Mouse (Mus musculus) B cell, adult 2 months (primary cell): Measurements from ENCODE around the gene 4921517D22Rik.

ENCODE experiments used
- DNase-seq, 2 experiments: peaks; one replicate each; pipeline ENCODE4 v3.0.0; 2022

4921517D22Rik gene

GRCm38 (mm10) chr13:59689843-59690242 is 4.1 kb downstream of the 4921517D22Rik start:
- no peak for DNase-seq

- DNase-seq = no peak
Observed at GRCm38 (mm10) chr13:59689313-59689712, 4.6 kb downstream of the 4921517D22Rik start.

- DNase-seq = peak; percentile 31 to 33
Observed at GRCm38 (mm10) chr13:59688338-59688770, 5.6 kb downstream of the 4921517D22Rik start.

- DNase-seq = no peak
Observed at GRCm38 (mm10) chr13:59685236-59685635, 8.7 kb downstream of the 4921517D22Rik start.

- no peak for DNase-seq
Observed at GRCm38 (mm10) chr13:59682629-59683028, 11.3 kb downstream of the 4921517D22Rik start.

- DNase-seq = no peak
Observed at GRCm38 (mm10) chr13:59679908-59680307, 14.0 kb downstream of the 4921517D22Rik start.

- no peak for DNase-seq
Observed at GRCm38 (mm10) chr13:59679306-59679705, 14.6 kb downstream of the 4921517D22Rik start.

GRCm38 (mm10) chr13:59676316-59677229 is 17.3 kb downstream of the 4921517D22Rik start:
- peak; percentile 31 to 33 for DNase-seq

- peak; percentile 51 to 59 for DNase-seq
Observed at GRCm38 (mm10) chr13:59675151-59676011, 18.5 kb downstream of the 4921517D22Rik start, which contains the start of gene Golm1. Gene Golm1, minus strand, starts transcription at chr13:59675811.

- peak; percentile 14 to 26 for DNase-seq
Observed at GRCm38 (mm10) chr13:59674761-59675150, 19.2 kb downstream of the 4921517D22Rik start.

- no peak for DNase-seq
Observed at GRCm38 (mm10) chr13:59674215-59674614, 19.7 kb downstream of the 4921517D22Rik start.

GRCm38 (mm10) chr13:59673597-59673996 is 20.3 kb downstream of the 4921517D22Rik start:
- no peak for DNase-seq

GRCm38 (mm10) chr13:59672248-59672647 is 21.7 kb downstream of the 4921517D22Rik start:
- no peak for DNase-seq

GRCm38 (mm10) chr13:59671521-59671920 is 22.4 kb downstream of the 4921517D22Rik start:
- DNase-seq = no peak

- DNase-seq = no peak
Observed at GRCm38 (mm10) chr13:59669946-59670345, 24.0 kb downstream of the 4921517D22Rik start.

GRCm38 (mm10) chr13:59668501-59669093 is 25.3 kb downstream of the 4921517D22Rik start:
- peak; percentile 52 for DNase-seq

- DNase-seq = no peak
Observed at GRCm38 (mm10) chr13:59667763-59668162, 26.1 kb downstream of the 4921517D22Rik start.

- no peak for DNase-seq
Observed at GRCm38 (mm10) chr13:59663939-59664712, 29.8 kb downstream of the 4921517D22Rik start.

- no peak for DNase-seq
Observed at GRCm38 (mm10) chr13:59661966-59662365, 31.9 kb downstream of the 4921517D22Rik start.

- DNase-seq = no peak
Observed at GRCm38 (mm10) chr13:59661387-59661786, 32.5 kb downstream of the 4921517D22Rik start.

- no peak for DNase-seq
Observed at GRCm38 (mm10) chr13:59660371-59660770, 33.5 kb downstream of the 4921517D22Rik start.

GRCm38 (mm10) chr13:59657781-59658180 is 36.1 kb downstream of the 4921517D22Rik start:
- no peak for DNase-seq
